Comparison of ENCODE assay signal across 8 mouse cellular contexts in the genomic region with DNA sequence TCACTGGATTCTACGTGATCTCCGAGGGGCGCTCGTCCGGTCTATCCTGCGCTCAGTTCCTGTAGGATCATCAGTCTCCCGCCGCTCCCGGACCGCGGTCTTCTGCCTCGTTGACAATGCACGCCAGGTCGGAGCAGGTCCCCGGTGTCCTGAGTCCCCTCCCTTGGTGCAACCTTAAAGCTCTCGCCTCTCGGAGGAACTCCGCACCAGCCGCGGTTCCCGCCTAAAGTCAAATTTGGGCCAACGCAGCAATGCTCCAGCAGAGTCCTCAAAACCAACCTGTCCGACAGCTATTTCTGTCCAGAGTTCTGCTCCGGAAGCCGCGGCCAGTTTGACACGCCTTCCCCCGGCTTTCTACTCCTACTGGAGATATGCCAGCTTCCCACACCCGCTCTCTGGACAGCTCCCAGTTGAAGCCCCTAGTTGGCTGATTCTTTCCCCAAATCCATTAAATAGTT. TPM values are rescaled to one million over a fixed set of nuclear protein-coding genes. Genes with fewer than 3 reads are reported as not detected.
A peak's percentile ranks its signal among the peaks of the same experiment; 100 is the strongest.
DNase-seq lines count a peak whose midpoint lies in the region; ATAC-seq and TF ChIP-seq lines count a peak whose summit lies in the region.

Mlkl (minus strand) TSS at position 288 of the 458 bp plus-strand sequence.

- peak; percentile 12 for DNase-seq in thymus, adult 2 months
- DNase-seq in thymus, adult 18-20 months = no peak
- DNase-seq in kidney, postnatal 0 days (ENCODE audit: low spot score) = peak; percentile 85
- DNase-seq in skeletal muscle tissue, adult 2 months (ENCODE audit: low read depth, low spot score) = peak; percentile 13
- no peak for DNase-seq in left cerebral cortex, adult 11 months (ENCODE audit: low spot score)

- no peaks in the 10 kb centered on the region for H3K9me3 ChIP-seq in embryonic facial prominence, embryonic 12.5 days
- no peaks in the 10 kb centered on the region for H3K9me3 ChIP-seq in heart, embryonic 13.5 days
- H3K9me3 ChIP-seq in kidney, postnatal 0 days (replicated peaks; ENCODE audit: low read length) = no peaks in the 10 kb centered on the region

- TF ChIP-seq POLR2A in thymus, adult 2 months (IDR thresholded peaks at IDR 0.05; ENCODE audit: control insufficient read depth, extremely low read depth, insufficient read depth, low read length, poor library complexity) = no peak

- H3K27ac ChIP-seq in thymus, adult 2 months (ENCODE audit: control insufficient read depth, insufficient read depth, low read length) = no peak within 1 kb of the TSS
- H3K27ac ChIP-seq in embryonic facial prominence, embryonic 12.5 days = no peak within 1 kb of the TSS
- H3K27ac ChIP-seq in heart, embryonic 13.5 days (replicated peaks) = 0 out of 2 replicates have a peak within 1 kb of the TSS, but pooled peaks have one; percentile 10
- H3K27ac ChIP-seq in kidney, postnatal 0 days = no peak within 1 kb of the TSS
- peak within 1 kb of the TSS; percentile 94 for H3K27ac ChIP-seq in macrophage

- peaks cover 44% of the 10 kb centered on the region for H3K79me2 ChIP-seq in macrophage (ENCODE audit: inconsistent target)

- H3K9ac ChIP-seq in embryonic facial prominence, embryonic 12.5 days = no peak within 1 kb of the TSS
- H3K9ac ChIP-seq in heart, embryonic 13.5 days = peak within 1 kb of the TSS; percentile 77
- peak within 1 kb of the TSS; percentile 53 for H3K9ac ChIP-seq in kidney, postnatal 0 days (ENCODE audit: low read depth, low read length)

- H3K27me3 ChIP-seq in thymus, adult 2 months (ENCODE audit: control insufficient read depth, insufficient read depth, low read length) = no peaks in the 10 kb centered on the region
- H3K27me3 ChIP-seq in embryonic facial prominence, embryonic 12.5 days = peaks cover 20% of the 10 kb centered on the region
- peaks cover 24% of the 10 kb centered on the region for H3K27me3 ChIP-seq in heart, embryonic 13.5 days (replicated peaks)
- H3K27me3 ChIP-seq in kidney, postnatal 0 days (ENCODE audit: insufficient read depth, low read length) = no peaks in the 10 kb centered on the region

- TF ChIP-seq CTCF in thymus, adult 2 months (IDR thresholded peaks at IDR 0.05; ENCODE audit: borderline replicate concordance, control insufficient read depth, extremely low read depth, insufficient read depth, low read length, poor library complexity) = 0 out of 2 replicates have a peak, but pooled peaks have one; percentile 12
- no peak for TF ChIP-seq CTCF in kidney, postnatal 0 days (IDR thresholded peaks at IDR 0.05; ENCODE audit: low read depth)

- H3K4me3 ChIP-seq in thymus, adult 2 months (ENCODE audit: control insufficient read depth, insufficient read depth, low read length) = peak within 1 kb of the TSS; percentile 73
- peak within 1 kb of the TSS; percentile 35 for H3K4me3 ChIP-seq in embryonic facial prominence, embryonic 12.5 days
- H3K4me3 ChIP-seq in heart, embryonic 13.5 days = peak within 1 kb of the TSS; percentile 62
- peak within 1 kb of the TSS; percentile 46 for H3K4me3 ChIP-seq in kidney, postnatal 0 days (replicated peaks; ENCODE audit: low read depth, low read length)
- H3K4me3 ChIP-seq in macrophage (ENCODE audit: inconsistent target) = peak within 1 kb of the TSS; percentile 85

- no peak for ATAC-seq in embryonic facial prominence, embryonic 12.5 days (ENCODE audit: insufficient number of reproducible peaks, insufficient read depth, low FRiP score, low TSS enrichment)
- no peak for ATAC-seq in heart, embryonic 13.5 days (ENCODE audit: extremely low read depth, insufficient number of reproducible peaks, low FRiP score, low TSS enrichment)
- ATAC-seq in kidney, postnatal 0 days (replicated peaks; ENCODE audit: low FRiP score, low read depth) = no peak

- WGBS in thymus, adult 2 months = under 1% methylated on average over 29 of the region's 29 CpGs
- 1% methylated on average over 29 of the region's 29 CpGs for WGBS in embryonic facial prominence, embryonic 12.5 days
- under 1% methylated on average over 29 of the region's 29 CpGs for WGBS in heart, embryonic 13.5 days
- WGBS in kidney, postnatal 0 days = under 1% methylated on average over 29 of the region's 29 CpGs
- under 1% methylated on average over 29 of the region's 29 CpGs for WGBS in macrophage (ENCODE audit: missing documents)

- peak within 1 kb of the TSS; percentile 72 for H3K4me2 ChIP-seq in embryonic facial prominence, embryonic 12.5 days (replicated peaks)
- H3K4me2 ChIP-seq in heart, embryonic 13.5 days = peak within 1 kb of the TSS; percentile 92
- H3K4me2 ChIP-seq in kidney, postnatal 0 days (ENCODE audit: low read length) = peak within 1 kb of the TSS; percentile 92

- peaks cover 7% of the 10 kb centered on the region for H3K4me1 ChIP-seq in thymus, adult 2 months (replicated peaks; ENCODE audit: control insufficient read depth, insufficient read depth, low read length)
- H3K4me1 ChIP-seq in embryonic facial prominence, embryonic 12.5 days = peaks cover 12% of the 10 kb centered on the region; the same call in 1 of the 2 replicates
- peaks cover 12% of the 10 kb centered on the region for H3K4me1 ChIP-seq in heart, embryonic 13.5 days
- 0 out of 2 replicates have a peak, but pooled peaks cover 4% of the 10 kb centered on the region for H3K4me1 ChIP-seq in kidney, postnatal 0 days (replicated peaks; ENCODE audit: insufficient read depth, low read length)

- H3K36me3 ChIP-seq in thymus, adult 2 months (ENCODE audit: control insufficient read depth, insufficient read depth, low read length) = no peaks in the 10 kb centered on the region
- H3K36me3 ChIP-seq in embryonic facial prominence, embryonic 12.5 days = no peaks in the 10 kb centered on the region
- H3K36me3 ChIP-seq in heart, embryonic 13.5 days = no peaks in the 10 kb centered on the region
- no peaks in the 10 kb centered on the region for H3K36me3 ChIP-seq in kidney, postnatal 0 days (ENCODE audit: insufficient read depth, low read length)
- peaks cover 10% of the 10 kb centered on the region; the same call in 1 of the 2 replicates for H3K36me3 ChIP-seq in macrophage (ENCODE audit: inconsistent target)

RNA-seq across cellular contexts. Expression of gene Mlkl, which starts in this region (rescaled TPM):
- polyA plus RNA-seq in thymus, adult 2 months (2012; rRNA removed) = 0.60 and 0.65 TPM in 2 replicates
- polyA plus RNA-seq in embryonic facial prominence, embryonic 12.5 days (2016; fragmentation: Nextera tagmentation; extraction: Ambion mirVana) = 0.25 and 0.35 TPM in 2 replicates
- 2.8 TPM in 2 replicates for polyA plus RNA-seq in heart, embryonic 13.5 days (2015; fragmentation: Nextera tagmentation; extraction: Ambion mirVana)
- polyA plus RNA-seq in kidney, postnatal 0 days (2015; fragmentation: Nextera tagmentation; extraction: Ambion mirVana) = 2.5 and 3.1 TPM in 2 replicates
- 100 to 1,000 TPM in 15 of 26 experiments, 10 to 100 TPM in 11; 32.9 to 278 (median 111) TPM for total RNA-seq in macrophage (2018; cell fraction: chromatin; rRNA removed)
- 100 to 1,000 TPM in 13 of 26 experiments, 10 to 100 TPM in 13; 26.2 to 143 (median 84.1) TPM for total RNA-seq in macrophage (2018; cell fraction: cytosol; rRNA removed)
- total RNA-seq in macrophage (2018; cell fraction: nucleus; rRNA removed) = 100 to 1,000 TPM in 16 of 26 experiments, 10 to 100 TPM in 10; 31.9 to 318 (median 114) TPM
- polyA plus RNA-seq in macrophage (2018) = 31.1 to 43.3 TPM (median 39.9 TPM) in 3 replicates

Comparison
In these comparisons a context has a peak if more than half of its experiments do, and no peak if none do; other contexts are left out.
1. Peak in DNase-seq and H3K4me3 ChIP-seq in thymus, adult 2 months; RNA of the gene not detected or under 1 TPM.
2. DNase-seq: peak in kidney, postnatal 0 days (single experiment) and skeletal muscle tissue, adult 2 months (single experiment); none in thymus, adult 18-20 months (0 of 2) and left cerebral cortex, adult 11 months (single experiment).
3. H3K27ac ChIP-seq: peak in heart, embryonic 13.5 days (single experiment) and macrophage (single experiment); none in thymus, adult 2 months (single experiment), embryonic facial prominence, embryonic 12.5 days (single experiment) and kidney, postnatal 0 days (single experiment).
4. H3K4me3 ChIP-seq: peak in every context shown above with its lines; median percentile 85 in macrophage; 73 in thymus, adult 2 months; 62 in heart, embryonic 13.5 days; 46 in kidney, postnatal 0 days; 35 in embryonic facial prominence, embryonic 12.5 days.
5. Peak in every context shown above with its lines, with median percentiles within 50 percentile points of each other: H3K4me2 ChIP-seq.